Mouse (Mus musculus): Measurements from ENCODE around the gene Il3.
"Not testable (repeated sequence)": the region's sequence is repeated elsewhere in the genome, so short reads cannot be mapped to it uniquely, and the experiment has no call there.

The Il3 gene

GRCm38 (mm10) chr11:54267177-54267576, at the start of gene Il3:
Il3 (minus strand) TSS chr11:54267277.
- in situ Hi-C loops (cut with MseI, MboI): no loop called here

- in situ Hi-C loops (cut with MseI, MboI): no loop called here
Observed at GRCm38 (mm10) chr11:54315336-54315735, 48.3 kb upstream of the Il3 start.

GRCm38 (mm10) chr11:54314740-54315139, 47.7 kb upstream of the Il3 start:
- in situ Hi-C loops (cut with MseI, MboI): no loop called here

- in situ Hi-C loops (cut with MseI, MboI): no loop called here
Observed at GRCm38 (mm10) chr11:54313391-54314360, 46.6 kb upstream of the Il3 start.

- in situ Hi-C loops (cut with MseI, MboI): no loop called here
Observed at GRCm38 (mm10) chr11:54312603-54313002, 45.5 kb upstream of the Il3 start.

GRCm38 (mm10) chr11:54312021-54312420, 44.9 kb upstream of the Il3 start:
- in situ Hi-C loops (cut with MseI, MboI): no loop called here

- in situ Hi-C loops (cut with MseI, MboI): no loop called here
Observed at GRCm38 (mm10) chr11:54310588-54310987, 43.5 kb upstream of the Il3 start.

GRCm38 (mm10) chr11:54307139-54307816, 40.2 kb upstream of the Il3 start:
- in situ Hi-C loops (cut with MseI, MboI): no loop called here

- in situ Hi-C loops (cut with MseI, MboI): no loop called here
Observed at GRCm38 (mm10) chr11:54305331-54305730, 38.3 kb upstream of the Il3 start.

GRCm38 (mm10) chr11:54304471-54304873, 37.4 kb upstream of the Il3 start:
- in situ Hi-C loops (cut with MseI, MboI): no loop called here

GRCm38 (mm10) chr11:54303728-54304470, 36.8 kb upstream of the Il3 start, which contains the start of gene Acsl6:
Acsl6 (plus strand) TSS chr11:54303798.
- in situ Hi-C loops (cut with MseI, MboI): no loop called here

- in situ Hi-C loops (cut with MseI, MboI): no loop called here
Observed at GRCm38 (mm10) chr11:54303076-54303727, 36.1 kb upstream of the Il3 start.

GRCm38 (mm10) chr11:54302606-54303005, 35.5 kb upstream of the Il3 start:
- in situ Hi-C loops (cut with MseI, MboI): no loop called here

- in situ Hi-C loops (cut with MseI, MboI): no loop called here
Observed at GRCm38 (mm10) chr11:54301994-54302393, 34.9 kb upstream of the Il3 start.

GRCm38 (mm10) chr11:54298777-54299176, 31.7 kb upstream of the Il3 start:
- in situ Hi-C loops (cut with MseI, MboI): no loop called here

GRCm38 (mm10) chr11:54297471-54297870, 30.4 kb upstream of the Il3 start:
- in situ Hi-C loops (cut with MseI, MboI): not testable (repeated sequence)

- in situ Hi-C loops (cut with MseI, MboI): no loop called here
Observed at GRCm38 (mm10) chr11:54296734-54297133, 29.7 kb upstream of the Il3 start.

- in situ Hi-C loops (cut with MseI, MboI): no loop called here
Observed at GRCm38 (mm10) chr11:54295971-54296370, 28.9 kb upstream of the Il3 start.

GRCm38 (mm10) chr11:54293980-54294807, 27.1 kb upstream of the Il3 start:
- in situ Hi-C loops (cut with MseI, MboI): no loop called here

GRCm38 (mm10) chr11:54292163-54292562, 25.1 kb upstream of the Il3 start:
- in situ Hi-C loops (cut with MseI, MboI): no loop called here

Measured in mouse trophoblast stem cell (cell line).